Mouse (Mus musculus) cerebellum, adult 2 months (tissue): ENCODE data around the gene Stxbp6.

Source experiments
- CTCF ChIP-seq: fragments of 200-500 bp; IDR thresholded peaks from 2 replicates; pipeline ENCODE4 v1.5.1; 2011; ENCODE audit warnings: low read depth, mild to moderate bottlenecking, control low read depth, low read length, moderate library complexity, borderline replicate concordance; ENCODE audit not compliant: insufficient read depth
- POLR2A ChIP-seq: fragments of 200-500 bp; IDR thresholded peaks from 2 replicates; pipeline ENCODE4 v1.6.1; 2011; ENCODE audit warnings: low read length, control low read depth, borderline replicate concordance; ENCODE audit not compliant: insufficient read depth

DNA sequence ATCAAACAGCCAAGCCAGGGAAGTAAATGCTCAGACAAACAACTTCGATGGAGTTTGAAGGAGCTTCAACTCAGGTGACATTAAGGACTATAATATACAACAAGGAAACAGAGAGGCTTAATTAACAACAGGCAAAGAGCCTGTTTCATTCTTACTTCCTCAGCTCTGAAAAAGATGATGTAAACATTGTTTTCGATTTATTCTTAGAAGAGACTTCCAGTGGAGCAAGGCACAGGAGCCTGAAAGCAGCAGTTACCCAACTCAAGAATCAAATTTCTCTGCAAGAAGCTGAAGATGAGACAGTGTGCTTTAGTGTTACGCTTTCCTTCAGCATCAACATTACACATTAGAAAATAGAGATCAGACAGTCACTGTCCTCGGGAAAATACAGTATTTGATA, 160.7 kb downstream of the Stxbp6 start:
- TF ChIP-seq CTCF (no peak), POLR2A (no peak)
